Mouse (Mus musculus) MN1 (cell line): ENCODE data around the gene Tubb5.

Experiments used
- DNase-seq: peaks from one replicate; pipeline ENCODE4 v3.0.0-alpha.2; 2016; ENCODE audit warnings: low spot score

Tubb5 gene

DNA sequence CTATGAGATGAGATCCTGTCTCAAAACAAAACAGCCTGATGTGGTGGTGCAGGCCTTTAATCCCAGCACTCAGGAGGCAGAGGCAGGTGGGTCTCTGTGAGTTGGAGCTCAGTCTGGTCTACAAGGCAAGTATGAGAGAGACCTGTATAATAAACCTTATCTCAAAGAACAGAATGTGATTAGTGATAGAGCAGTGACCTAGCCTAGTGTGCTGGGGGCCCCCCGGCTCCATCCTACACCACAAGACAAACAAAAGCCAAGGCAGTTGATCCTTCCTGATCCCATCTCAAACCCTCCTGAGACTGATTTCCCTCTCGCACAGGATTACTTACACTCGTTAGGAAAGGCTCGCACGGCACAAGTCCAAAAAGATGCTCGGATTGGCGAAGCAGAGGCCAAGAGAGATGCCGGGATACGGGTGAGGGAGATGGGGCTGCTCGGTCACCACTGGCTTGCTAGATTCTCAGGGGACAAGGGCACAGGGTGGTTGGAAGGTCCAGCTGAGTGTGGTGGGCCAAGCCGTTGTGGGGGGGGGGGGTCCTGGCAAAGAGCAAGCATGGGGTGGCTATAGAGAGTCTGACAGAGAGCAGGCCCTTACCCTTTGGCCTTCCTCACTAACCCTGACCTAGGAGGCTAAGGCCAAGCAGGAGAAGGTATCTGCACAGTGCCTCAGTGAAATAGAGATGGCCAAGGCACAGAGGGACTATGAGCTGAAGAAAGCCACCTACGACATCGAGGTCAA lies 12.8 kb downstream of the Tubb5 start:
- DNase-seq: no peak

GRCm38 (mm10) chr17:35824402-35824801 lies 13.7 kb downstream of the Tubb5 start:
- DNase-seq: peak; percentile 70

DNA sequence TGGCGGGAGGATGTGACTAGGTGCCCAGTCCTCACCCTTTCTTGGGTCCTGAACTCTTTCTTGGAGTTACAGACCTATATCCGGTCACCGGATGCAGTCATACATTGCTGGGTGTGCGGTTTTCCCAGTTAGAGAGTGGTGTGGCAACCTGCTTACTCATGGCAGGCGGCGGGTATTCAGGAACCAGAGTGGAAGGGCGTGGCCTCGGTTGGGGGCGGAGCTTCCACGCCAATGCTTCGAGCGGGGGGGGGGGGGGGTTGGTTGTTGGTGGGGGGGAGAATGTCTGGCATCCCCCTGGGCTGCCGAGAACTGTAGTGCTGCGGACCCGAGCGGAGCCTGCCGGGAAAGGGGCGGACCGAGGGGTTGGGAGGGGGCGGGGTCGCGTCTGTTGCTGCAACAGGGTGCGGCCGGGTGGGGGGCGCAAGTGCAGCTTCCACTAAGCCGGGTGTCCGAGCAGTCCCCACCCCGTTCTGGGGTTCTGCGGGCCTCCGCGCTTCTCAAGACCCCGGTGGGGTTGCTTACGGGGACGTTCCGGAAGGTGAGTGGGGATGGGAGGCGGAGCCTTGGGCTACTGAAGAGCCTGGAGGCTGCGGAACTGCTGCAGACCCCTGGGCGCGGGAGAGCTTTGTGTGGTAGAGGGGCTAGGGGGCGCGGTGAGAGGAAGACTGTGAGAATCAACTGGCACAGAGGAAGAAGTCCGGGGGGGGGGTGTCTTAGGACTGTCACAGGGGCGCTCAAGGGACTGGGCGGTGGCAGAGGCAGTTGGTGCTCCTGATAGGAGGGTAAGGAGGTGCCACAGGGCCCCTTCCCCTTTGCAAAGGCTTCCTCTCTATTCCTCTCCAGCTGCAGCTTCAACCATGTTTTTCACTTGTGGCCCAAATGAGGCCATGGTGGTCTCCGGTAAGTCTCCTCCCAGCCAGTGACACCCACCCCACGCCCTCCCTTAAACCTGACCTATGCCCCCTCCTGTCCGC lies 14.9 kb downstream of the Tubb5 start, which contains the start of gene Flot1:
Flot1 (plus strand) TSS at position 267 of the 974 bp plus-strand sequence.
- peak; percentile 96 for DNase-seq

- DNase-seq: no peak
Measured at GRCm38 (mm10) chr17:35822564-35822963, 15.5 kb downstream of the Tubb5 start.

GRCm38 (mm10) chr17:35821439-35822430 lies 16.4 kb downstream of the Tubb5 start, which contains the start of gene Ier3:
Gene Ier3 (plus strand): TSS chr17:35821684.
- peak; percentile 92 for DNase-seq

DNA sequence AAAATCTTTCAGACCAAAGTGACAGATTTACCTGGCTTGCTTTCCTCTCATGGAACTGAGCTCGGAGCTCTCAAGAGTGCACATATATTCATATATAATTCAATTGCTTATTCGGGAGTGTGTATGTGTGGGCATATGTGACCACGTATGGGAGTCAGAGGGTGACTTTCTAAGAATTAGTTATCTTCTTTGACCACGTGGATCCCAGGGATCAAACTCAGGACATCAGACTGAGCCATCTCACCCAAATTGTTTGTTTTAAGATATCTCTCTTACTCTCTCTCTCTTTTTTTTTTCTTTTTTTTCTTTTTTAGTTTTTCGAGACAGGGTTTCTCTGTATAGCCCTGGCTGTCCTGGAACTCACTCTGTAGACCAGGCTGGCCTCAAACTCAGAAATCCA lies 18.0 kb downstream of the Tubb5 start:
- DNase-seq: no peak

DNA sequence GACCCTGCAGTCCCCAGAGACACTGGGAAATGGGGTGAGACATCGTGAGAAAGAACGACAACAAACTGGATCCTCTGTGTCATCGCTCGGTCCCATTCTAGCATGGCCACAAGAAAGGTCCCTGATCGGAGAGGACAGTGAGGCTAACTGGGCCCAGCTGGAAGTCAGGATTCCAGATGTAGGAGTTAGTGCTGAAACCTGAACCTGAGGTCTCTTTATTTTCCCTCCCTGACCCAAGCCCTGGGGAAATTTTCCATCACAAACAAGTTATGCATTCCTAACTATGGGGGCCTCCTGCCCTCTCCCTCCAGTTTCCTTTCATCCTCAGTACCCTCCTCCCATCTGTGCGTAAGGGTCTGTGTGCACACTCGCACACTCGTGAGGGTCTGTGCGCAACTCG lies 20.9 kb downstream of the Tubb5 start:
- no peak for DNase-seq

DNA sequence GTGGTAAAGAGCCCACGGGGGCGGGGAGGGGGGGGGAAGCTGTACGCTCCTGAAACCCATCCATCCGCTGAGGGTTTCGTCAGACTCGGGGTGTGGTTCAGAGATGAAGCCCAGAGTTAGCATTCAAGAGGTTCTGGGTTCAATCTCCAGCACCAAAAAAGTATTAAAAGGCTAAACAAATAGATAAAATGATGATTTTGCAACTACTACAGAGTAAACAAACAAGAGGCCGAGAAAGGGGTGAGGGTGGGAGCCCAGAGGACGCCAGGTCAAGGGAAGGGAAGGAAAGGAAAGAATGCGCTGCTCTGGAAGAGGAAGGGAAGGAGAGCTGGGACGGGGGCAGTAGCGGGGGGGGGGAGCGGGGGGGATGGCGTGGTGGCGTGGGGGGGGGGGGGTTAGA lies 21.4 kb downstream of the Tubb5 start:
- no peak for DNase-seq

GRCm38 (mm10) chr17:35815836-35816235 lies 22.3 kb downstream of the Tubb5 start:
- DNase-seq: no peak

GRCm38 (mm10) chr17:35814678-35815077 lies 23.4 kb downstream of the Tubb5 start:
- no peak for DNase-seq

GRCm38 (mm10) chr17:35813653-35814052 lies 24.5 kb downstream of the Tubb5 start:
- DNase-seq: peak; percentile 43

GRCm38 (mm10) chr17:35813245-35813647 lies 24.9 kb downstream of the Tubb5 start:
- DNase-seq: peak; percentile 92

DNA sequence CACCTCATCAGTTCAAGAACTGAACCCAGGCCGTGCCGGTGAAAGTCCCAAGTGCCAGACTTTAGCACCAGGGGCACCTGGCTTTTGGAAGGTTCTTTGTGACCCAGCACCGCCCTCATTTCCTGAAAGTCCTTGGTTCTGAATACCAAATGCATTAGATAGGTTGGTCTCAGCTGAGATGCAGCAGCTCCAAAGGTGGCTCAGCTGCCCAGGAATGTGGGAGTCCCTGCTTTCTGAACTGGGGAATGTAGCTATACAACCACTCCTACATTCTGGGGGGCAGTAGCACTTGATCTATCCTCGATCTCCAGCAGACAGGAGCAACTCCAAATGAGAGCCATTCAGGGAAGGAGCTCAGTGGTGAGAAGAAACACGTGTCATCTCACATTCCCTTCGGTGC lies 25.4 kb downstream of the Tubb5 start:
- no peak for DNase-seq

GRCm38 (mm10) chr17:35812307-35812706 lies 25.8 kb downstream of the Tubb5 start:
- no peak for DNase-seq

- no peak for DNase-seq
Measured at GRCm38 (mm10) chr17:35810900-35811648, 27.0 kb downstream of the Tubb5 start.

DNA sequence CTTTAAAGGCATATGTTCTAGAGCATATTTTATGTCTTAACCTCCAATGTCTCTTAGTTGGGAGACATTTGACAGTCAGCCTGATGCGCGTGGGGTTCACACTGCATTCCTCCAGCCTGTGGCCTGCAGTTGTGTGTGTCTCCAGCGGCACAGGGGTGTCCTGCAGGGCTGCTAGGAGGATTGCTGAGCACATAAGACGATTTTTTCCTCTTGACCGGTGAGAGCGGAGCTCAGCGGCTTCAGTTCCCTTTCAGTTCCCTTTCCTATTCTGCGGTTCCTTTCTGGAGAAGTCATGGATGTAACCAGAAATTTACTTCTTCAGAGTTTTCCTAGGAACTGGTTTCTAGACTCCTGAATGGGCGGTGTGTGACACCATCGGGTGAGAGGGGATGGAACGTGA lies 28.7 kb downstream of the Tubb5 start:
- no peak for DNase-seq

DNA sequence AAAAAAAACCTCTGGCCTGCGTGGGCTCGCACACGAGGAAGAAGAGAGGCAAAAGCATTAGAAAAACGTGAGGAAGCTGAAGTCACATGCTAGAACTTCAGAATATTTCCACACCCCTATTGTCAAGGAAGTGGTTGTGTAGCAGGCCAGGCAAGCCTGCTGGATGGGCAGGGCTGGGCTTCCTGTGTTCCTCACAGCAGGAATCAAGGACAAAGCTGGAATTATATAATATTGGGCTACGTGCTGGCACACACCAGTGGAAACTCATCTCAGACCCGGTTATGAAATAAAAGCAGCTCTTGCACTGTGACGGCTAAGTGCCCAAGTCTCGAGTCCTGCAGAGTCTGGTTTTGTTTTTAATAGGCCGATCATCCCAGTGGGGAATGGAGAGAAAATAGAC lies 30.0 kb downstream of the Tubb5 start:
- no peak for DNase-seq

- no peak for DNase-seq
Measured at GRCm38 (mm10) chr17:35803858-35804399, 34.2 kb downstream of the Tubb5 start.

DNA sequence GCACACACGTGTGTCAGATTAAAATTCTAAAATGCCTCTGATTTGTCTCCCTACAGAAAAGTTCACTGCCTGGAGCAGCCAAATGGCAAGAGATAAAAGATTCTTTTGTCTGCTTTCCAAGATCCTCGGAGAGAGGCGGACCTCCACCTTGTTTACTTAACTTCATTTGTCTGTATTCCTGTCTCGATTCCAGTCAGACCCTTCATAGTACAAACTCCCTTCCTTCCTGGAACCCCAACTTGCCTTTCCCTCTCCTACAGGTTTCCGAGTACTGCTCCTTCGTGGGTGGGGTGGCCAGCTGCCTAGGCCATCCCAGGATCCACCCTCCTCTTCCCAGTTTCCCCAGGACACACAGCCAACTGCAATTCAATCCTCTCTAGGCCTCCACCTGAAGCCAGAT lies 35.1 kb downstream of the Tubb5 start:
- no peak for DNase-seq

DNA sequence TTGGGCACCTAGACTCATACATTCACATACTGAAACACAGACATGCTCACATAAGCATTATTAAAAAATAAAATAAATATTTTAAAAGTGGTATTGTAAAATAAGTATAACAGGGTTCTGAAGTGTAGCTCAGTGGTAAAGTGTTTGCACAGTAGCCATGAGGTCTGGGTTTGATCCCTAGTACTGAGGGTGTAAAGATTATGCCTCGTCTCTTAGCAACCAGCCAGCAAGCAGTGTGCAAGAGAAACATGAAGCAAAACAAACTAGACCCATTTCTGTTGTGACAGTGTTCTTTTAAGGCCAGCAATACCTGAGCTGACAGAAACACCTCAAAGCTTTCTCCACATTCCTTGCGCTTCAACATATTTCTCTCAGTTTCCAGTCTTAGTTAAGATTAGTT lies 37.2 kb downstream of the Tubb5 start:
- no peak for DNase-seq

GRCm38 (mm10) chr17:35796835-35797234 lies 41.3 kb downstream of the Tubb5 start:
- DNase-seq: no peak
